Mouse (Mus musculus): Measurements from ENCODE around the gene Mdm2. TPM values are rescaled to one million over a fixed set of nuclear protein-coding genes. Genes with fewer than 3 reads are reported as not detected.

Mdm2 gene
- total RNA-seq, 2 experiments from 2014 or later = 48.4 to 51.8 TPM

DNA sequence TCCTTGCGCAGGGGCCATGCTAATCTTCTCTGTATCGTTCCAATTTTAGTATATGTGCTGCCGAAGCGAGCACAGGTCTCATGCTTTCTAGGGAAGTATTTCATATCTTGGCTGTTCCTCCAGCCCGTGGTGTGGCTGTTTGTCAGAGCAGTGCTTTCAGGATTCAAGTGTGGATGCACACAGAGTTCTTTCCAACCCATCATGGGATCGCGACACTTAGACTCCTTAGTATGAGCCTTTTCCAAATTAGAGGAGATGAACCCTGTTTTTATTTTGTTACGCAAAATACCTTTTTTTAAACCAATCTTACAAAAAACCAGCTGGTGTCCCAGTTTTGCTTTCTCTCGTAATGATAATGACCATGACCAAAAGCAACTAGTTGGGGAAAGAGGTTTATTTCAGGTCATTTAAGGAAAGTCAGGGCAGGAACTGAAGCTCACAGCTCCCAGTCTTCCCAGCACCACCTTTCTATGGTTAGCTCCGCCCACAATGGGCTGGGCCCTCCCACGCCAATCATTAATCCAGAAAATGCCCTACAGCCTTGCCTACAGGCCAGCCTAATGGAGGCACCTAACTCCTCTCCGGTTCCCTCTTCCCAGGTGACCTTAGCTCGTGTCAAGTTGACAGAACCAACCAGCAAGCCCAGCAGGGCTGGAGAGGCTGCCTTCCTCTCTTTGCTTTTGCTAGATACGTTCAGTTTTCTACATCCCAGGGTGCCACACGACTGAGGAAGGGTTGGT is 48.1 kb downstream of the Mdm2 start:
- intact Hi-C loops (cut with DNase I) = no loop called here
- DNase-seq = no peak

DNA sequence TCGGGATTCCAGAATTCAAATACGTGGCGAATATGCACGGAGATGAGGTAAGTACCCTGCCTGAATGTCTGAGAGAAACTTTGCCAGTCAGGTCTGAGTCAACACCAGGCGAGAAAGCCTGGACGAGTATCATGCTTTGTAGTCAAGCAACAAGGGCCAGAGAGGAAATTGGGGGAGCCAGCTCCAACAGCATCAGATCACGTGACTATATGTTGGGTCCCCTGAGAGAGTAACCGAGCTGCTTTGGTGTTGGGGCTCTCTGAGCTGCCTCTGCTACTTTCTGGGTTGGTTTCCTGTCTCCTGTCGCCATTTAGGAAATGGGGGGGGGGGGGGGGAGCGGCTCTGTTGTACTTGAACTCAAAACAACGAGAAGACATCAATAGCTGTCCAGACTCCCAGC is 50.7 kb downstream of the Mdm2 start:
- intact Hi-C loops (cut with DNase I) = no loop called here
- DNase-seq = no peak

DNA sequence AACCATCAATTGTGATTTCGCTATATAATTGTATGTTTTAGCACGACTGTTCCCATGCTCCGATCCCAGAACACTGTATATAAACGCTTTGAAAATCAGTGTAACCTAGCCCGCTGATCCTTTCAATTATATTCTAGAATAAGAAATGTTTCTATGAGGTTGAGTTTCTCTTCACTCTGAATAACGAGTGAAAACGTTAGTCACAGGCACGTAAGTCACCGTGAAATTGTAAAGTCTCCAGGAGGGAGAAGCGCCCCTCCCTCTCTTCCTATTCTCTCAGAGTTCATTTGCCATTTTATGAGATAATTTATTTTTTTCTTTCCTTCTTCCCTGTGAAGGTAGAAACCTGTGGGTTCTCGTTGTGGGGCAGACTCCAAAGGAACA is 51.1 kb downstream of the Mdm2 start:
- DNase-seq = no peak
- intact Hi-C loops (cut with DNase I) = no loop called here

DNA sequence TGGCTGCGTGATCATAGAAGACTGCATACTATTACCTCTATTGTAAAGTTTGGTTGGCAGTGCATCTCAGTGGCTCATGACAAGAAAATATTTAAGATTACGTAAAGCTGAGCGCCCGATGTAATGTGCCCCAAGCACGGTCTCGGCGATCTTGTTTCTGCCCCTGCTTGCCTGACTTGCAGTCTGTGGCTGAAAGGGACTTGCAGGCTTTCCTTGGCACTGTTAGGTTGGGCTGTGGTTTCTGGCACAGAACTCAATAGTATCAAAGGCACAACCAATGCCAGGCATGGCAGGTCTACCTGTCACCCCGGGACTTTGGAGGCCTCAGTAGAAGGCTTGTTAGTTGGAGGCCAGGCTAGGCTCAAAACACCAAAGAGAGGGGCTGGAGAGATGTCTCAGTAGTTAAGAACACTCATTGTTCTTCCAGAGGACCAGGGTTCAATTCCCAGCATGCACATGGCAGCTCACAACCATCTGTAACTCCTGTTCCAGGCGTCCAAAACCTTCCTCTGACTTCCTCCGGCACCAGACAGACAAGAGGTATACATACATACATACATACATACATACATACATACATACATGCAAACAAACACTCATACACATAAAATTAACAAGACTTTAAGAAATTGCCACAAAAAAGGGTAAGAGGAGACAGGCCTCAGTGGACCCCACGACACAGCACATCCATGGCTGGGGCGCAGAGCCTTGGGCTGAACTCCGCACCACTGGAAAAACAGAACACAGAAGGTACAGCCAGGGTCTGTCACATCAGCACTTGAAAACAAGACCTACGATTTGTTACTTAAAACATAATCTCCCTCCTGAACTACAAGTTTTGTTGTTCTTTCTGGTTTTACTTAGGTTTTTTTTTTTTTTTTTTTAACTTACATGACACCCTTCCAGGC is 51.8 kb downstream of the Mdm2 start:
- intact Hi-C loops (cut with DNase I) = no loop called here
- DNase-seq = no peak

DNA sequence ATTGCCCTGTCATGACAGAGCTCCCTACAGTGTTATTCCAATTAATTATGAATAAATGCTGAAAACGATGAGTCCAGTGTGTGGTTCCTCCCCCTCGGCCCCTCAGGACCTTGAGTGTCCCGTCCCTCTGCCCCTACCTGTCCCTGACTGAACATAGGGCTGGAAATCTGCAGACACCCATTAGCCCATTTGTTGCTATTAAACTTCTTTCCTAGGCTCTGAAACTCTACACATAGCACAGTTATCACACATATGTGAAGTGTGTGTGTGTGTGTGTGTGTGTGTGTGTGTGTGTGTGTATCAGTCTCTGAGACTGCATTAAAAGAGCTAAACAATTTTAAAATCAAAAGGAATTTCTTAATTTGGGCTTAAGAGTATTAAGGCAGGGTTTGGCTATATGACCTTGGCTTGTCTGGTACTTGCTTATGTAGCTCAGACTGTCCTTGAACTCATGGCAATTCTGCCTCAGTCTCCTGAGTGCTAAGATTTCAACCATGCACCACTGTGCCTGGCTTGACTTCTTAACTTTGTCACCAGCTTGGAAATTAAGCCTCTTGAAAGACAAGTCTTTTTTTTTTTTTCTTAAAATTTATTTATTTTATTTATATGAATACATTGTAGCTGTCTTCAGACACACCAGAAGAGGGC is 52.8 kb downstream of the Mdm2 start:
- intact Hi-C loops (cut with DNase I) = no loop called here
- DNase-seq = no peak

DNA sequence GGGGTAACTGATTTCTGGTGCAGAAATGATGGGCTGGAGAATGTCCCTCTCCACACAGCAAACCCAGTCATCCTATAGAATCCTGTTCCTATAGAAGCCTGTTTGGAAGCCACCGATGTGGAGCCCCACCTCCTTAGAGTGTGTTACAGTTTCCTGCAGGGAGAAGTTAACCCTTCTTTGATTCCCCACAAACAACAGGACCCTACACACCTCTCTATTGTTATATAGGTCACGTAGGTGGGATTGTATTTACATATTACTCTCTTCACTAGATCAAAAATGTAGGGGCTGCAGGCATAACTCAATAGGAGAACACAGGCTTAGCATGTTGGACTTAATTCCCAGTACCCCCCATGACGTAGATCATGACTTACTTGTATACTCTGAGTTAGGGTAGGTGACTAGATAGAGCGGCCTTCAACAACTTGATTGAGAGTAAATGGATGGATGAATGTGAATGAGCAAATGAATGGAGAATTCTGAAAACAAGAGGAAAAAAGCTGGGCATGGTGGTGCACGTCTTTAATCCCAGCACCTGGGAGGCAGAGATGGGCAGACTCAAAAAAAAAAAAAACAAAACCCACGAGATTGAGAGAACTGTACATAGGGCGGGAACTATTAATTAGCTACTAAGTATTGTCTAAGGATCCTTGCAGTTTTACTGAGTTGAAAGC is 53.4 kb downstream of the Mdm2 start:
- no peak for DNase-seq
- intact Hi-C loops (cut with DNase I) = no loop called here

DNA sequence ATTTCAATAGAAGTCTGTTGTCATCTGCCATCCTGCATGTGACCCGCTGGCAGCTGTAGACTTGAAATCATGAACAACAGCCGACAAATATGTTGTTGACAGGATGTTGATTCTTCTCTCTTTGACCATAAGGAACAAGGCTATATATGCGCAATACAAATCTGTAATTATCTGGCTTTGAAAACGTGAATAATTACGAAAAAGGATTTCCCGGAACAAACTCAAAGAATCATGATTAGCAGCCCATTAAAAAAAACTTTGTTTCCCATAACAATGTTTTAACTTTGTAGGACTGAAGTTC is 53.9 kb downstream of the Mdm2 start:
- no peak for DNase-seq
- intact Hi-C loops (cut with DNase I) = no loop called here

DNA sequence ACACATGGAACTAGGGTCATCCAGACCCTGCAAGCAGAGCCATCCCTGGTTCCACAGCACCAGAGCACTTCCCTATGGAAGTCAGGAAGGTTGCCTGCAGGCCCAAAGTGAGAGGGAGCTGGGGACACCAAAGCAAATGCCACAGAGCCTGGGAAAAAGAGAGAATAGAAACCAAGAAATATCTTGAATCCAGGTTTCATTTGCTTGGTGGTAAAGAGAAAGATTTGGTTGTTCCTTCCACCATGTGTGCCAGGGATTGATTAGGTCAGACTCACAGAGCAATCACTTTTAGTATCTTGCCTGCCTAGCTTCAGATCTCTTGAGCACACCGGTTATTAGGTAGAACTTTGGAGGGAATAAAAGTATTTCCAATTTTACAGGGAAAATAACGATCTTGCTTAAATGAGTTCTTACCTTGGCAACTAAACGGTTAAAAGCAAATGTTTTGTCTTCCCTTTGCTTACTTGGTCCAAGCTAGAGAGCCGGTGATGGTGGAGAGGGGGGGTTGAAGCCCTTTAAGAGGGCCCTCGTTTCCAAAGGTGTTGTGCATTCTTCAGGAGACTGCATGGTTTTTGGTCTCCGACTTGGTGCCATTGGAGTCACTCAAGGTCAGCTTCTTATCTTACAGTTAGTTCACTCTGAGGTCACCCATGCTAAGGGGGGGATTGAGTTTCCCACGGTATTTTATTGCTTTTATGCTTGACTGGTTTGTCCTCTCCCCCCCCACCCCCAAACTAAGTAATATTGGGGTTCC is 54.5 kb downstream of the Mdm2 start:
- DNase-seq = no peak
- intact Hi-C loops (cut with DNase I) = no loop called here

DNA sequence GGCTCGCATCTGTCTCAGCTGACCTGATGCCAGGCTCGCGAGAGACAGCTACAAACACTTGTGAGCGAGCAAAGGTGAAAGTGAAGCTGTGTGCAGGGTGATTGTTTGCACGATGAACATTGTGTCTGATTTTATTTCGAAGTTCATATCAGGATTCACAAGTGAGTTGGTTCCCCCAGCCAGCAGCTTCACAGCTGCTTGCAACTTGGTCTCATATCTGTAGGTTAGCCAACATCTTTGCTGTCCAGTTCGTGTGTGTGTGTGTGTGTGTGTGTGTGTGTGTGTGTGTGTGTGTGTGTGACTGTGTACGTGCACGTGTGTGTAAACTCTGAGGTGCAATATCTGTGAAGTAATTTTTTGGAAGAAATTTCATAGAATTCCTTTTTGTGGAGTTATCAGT is 55.1 kb downstream of the Mdm2 start:
- DNase-seq = no peak
- intact Hi-C loops (cut with DNase I) = no loop called here

DNA sequence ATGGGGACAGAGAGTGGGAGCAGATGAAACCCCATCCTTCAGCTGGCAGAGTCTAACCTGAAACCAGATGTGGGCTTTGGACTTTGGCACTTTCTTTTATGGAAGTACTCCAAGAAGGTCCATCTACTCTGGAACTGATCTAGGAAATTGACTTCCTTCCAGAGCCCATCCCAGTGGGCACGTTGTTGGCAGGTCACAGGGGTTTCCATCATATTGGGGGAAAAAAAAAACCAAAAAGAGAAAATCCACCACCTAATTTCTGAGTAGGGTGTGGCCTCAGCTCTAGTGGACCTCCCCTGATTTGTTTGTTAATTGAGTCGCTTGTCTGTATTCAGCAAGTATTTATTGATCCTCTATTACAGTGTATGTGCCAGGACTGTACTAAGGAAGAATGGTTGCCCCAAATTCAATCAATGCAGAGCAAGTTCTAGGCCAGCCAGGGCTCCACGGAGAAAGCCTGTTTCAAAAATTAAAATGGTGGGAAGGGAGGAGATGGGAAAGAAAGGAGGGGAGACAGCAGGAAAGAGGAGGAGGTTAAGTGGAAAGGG is 55.9 kb downstream of the Mdm2 start:
- intact Hi-C loops (cut with DNase I) = no loop called here
- DNase-seq = no peak

DNA sequence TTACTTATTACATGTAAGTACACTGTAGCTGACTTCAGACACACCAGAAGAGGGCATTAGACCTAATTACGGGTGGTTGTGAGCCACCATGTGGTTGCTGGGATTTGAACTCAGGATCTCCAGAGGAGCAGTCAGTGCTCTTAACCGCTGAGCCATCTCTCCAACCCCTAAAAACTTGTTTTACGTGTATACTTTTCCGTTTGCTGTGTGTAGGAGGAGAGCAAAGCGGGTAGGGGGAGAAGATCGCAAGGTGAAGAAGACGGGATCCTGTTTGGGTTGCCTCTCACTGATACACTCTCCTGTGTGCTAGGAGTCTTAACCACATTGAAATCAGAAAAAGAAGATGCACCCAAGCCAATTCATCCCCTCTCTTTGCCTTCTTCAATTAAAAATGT is 56.8 kb downstream of the Mdm2 start:
- intact Hi-C loops (cut with DNase I) = no loop called here
- no peak for DNase-seq

DNA sequence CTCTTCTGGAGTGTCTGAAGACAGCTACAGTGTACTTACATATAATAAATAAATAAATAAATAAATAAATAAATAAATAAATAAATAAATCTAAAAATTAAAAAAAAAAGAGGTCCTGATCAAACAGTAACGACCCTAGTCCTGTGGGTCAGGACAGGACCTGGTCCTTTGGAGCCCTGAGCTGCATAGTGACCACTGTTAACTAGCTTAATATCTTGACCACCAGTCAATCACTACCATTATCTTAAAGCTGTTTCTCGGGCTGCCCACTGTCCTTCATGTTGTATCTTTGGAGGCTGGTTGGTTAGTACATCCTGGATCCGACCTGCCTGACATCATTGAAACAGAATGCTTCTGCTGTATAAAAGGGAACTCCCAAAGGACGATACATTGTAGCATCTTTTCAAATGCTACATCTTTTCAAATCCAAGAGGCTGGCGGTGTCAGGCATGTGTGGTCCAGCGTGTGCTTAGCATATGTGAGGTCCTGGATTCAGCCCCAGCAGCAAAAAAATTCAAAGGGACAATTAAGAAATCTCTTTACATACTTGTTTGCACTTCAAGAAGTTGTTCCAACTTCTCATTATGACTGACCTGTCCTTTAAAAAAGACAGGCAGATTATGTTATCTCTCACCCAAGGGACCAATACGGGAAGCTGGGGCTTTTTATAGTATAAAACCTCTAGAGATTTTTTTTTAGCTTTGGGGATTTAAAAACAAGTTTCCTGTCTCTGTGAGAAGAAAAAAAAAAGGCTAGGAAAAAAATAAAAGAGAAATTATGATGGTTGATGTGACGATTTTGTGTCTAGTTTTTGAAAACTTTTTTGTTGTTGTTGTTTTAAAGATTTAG is 57.4 kb downstream of the Mdm2 start:
- no peak for DNase-seq
- intact Hi-C loops (cut with DNase I) = no loop called here

DNA sequence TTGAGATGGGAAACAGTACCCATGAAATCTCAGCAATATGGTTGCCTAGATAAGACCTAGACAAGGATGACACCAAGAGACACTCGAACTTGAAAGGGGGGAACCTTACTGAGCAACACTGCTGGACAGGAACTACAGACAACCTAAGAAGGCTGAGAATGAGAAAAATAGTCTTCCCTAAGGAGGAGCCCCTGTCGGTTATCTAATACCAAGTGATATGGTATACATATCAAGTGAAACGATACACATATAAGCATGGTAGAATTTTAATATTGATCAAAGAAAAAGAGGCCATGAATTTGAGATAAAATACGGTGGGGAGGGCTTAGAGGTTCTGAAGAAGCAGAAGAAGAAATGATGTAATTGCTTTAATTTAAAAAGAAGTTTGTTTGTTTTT is 58.2 kb downstream of the Mdm2 start:
- intact Hi-C loops (cut with DNase I) = no loop called here
- no peak for DNase-seq

DNA sequence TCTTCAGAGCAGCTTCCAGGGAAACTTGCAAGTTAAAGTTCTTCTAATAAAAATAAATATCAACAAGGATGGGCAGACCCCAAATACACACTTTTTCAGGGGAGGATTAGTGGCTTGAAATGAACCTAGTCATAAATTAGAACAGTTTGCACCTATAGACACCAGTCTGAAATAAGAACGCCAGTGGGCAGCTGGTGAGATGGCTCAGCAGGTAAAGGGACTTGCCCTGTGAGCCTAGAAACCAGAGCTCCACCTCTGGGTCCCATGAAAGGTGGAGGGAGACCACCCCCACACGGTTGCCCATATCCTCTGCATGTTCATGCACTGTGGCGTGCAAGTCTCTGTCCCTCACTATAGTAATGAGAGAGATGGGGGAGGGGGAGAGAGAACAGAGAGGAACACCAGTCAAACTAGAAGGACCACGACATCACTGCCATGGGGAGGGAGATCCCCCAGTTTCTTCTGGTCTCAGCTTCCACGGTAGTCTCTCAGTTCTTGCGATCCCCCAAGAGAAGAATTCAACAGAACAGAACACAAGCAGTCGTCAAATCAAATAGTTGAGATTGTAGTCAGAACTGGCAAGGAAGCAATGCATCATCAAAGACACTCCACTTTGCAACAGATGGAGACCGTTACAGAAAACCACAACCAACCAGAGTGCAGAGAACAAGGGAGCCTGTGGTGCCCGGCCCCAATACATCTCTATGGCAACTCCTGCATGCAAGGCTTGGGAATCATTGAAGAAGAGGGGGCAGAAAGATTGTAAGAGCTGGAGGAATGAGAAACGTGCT is 58.8 kb downstream of the Mdm2 start:
- intact Hi-C loops (cut with DNase I) = no loop called here

DNA sequence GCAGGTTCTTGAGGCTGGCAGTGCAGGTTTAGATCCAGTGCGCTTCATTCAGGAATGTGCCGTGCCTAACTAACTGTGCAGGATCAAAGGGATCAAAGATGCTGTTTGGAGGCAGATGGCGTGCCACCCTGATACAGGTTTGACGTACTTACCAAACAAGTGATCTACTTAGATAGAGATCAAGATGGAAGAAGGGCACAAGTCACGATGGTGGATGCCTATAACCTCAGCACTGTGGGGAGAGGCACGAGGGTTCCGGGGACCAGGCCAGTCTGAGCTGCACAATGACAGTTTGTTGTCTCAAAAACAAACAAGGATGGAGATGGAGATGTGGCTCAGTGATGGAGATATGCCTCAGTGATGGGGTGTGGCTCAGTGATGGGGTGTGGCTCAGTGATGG is 59.8 kb downstream of the Mdm2 start:
- intact Hi-C loops (cut with DNase I) = no loop called here
- no peak for DNase-seq

More for the DNA sequence above, 58.8 kb downstream of the Mdm2 start:
- no peak for DNase-seq

DNA sequence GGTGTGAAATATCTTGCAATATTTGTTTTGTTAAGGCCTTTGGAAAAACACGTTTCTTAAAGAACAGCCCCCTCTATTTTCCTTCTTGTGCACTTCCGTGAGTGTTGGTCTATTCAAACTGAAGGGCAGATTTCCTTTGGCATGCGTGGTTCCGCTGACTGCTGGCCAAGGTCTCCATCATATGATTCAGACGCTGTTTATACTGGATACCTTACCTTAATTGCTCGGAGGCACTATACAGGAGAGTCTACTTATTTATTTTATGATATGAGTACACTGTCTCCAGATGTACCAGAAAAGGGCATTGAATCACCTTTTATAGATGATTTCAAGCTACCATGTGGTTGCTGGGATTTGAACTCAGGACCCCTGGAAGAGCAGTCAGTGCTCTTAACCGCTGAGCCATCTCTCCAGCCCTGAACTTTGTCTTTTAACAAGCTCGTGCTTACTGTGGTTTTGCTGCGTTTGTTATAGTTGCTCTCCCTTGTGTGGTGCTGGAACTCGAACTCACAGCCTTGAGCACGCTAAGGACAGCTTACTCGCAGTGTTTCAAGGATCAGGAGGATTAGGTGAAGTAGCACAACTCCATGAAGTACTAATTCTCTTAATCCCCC is 60.4 kb downstream of the Mdm2 start:
- intact Hi-C loops (cut with DNase I) = no loop called here
- no peak for DNase-seq

DNA sequence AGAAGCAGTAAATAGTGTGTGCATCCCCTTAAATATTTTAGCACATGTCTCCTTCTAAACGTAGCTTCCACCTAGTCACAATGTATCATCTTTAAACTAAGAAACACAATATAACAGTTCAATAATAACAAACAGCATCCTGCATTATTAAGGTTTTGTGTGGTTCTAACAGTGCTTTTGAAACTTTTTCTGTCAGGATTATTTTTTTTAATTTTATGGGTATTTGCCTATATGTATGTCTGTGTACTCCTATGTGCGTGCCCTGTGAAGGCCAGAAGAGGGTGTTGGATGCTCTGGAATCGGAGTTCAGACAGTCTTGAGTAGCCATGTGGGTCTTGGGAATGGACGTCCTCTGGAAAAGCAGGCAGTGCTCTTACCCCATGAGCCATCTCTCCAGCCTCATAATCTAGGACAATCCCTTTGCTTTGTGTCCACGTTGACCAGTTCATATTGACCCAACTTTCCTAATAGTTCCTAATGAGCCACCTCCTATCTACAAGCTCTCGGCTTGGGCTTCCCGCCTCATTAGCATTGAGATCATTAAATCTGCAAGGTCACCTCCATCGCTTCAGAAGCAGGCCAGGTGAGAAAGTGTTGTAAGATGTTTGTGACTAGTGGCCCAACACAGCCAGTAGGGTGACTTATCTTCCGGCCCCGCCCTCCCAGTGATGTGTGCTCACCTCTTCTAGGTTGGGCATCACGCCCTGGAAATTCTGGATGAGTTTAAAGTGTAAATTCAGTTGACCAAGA is 61.1 kb downstream of the Mdm2 start:
- intact Hi-C loops (cut with DNase I) = no loop called here

DNA sequence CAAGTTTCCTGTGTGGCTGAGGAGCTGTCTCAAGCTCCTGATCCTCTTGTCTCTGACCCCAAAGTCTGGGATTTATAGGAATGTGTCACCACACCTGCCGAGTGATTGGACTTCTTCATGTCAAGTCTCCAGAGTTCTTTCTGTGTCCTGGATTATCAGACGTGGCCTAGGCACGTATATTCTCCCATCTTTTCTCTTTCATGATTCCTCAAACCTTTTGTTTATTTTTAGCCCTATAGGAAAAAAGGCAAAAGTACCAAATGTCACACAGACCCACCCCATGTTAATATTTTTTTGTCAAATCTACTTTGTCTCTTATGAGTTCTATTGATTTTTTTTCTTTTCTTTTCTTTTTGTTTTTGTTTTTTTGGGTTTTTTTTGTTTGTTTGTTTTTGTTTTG is 61.9 kb downstream of the Mdm2 start:
- no peak for DNase-seq
- intact Hi-C loops (cut with DNase I) = no loop called here

More for the DNA sequence above, 61.1 kb downstream of the Mdm2 start:
- no peak for DNase-seq

Data from heart, postnatal 10 days (tissue).